Mouse (Mus musculus): ENCODE data around the gene Bub1. TPM values are rescaled to one million over a fixed set of nuclear protein-coding genes. Genes with fewer than 3 reads are reported as not detected.

Gene Bub1
- polyA plus RNA-seq, 1 experiment from 2014 or later: 1.4 TPM

GRCm38 (mm10) chr2:127788440-127789116 is 43.1 kb downstream of the Bub1 start, which contains the start of gene Nphp1:
TSS of gene Nphp1 (minus strand) at chr2:127788897.
- DNase-seq (ENCODE audit: low spot score): peak; percentile 94
- Histone ChIP-seq H3K4me2 (replicated peaks; ENCODE audit: low read depth, low read length) (peak within 1 kb of the TSS; percentile 66), H3K4me1 (ENCODE audit: insufficient read depth, low read depth, low read length) (0 out of 2 replicates have a peak, but pooled peaks cover 2% of the 10 kb centered on the region), H3K36me3 (ENCODE audit: insufficient read depth, low read length) (no peaks in the 10 kb centered on the region), H3K9me3 (ENCODE audit: low read length) (no peaks in the 10 kb centered on the region), H3K27ac (ENCODE audit: low read length) (peak within 1 kb of the TSS; percentile 28; the same call in 1 of the 2 replicates), H3K27me3 (replicated peaks; ENCODE audit: insufficient read depth, low read length) (no peaks in the 10 kb centered on the region), H3K9ac (replicated peaks; ENCODE audit: low read depth) (peak within 1 kb of the TSS; percentile 57), H3K4me3 (ENCODE audit: low read depth, low read length) (peak within 1 kb of the TSS; percentile 64)
- peak; percentile 81 for ATAC-seq
- under 1% methylated on average over 31 of the region's 40 CpGs for WGBS
- no peak for TF ChIP-seq CTCF (IDR thresholded peaks at IDR 0.05)
- no peak for TF ChIP-seq EP300 (IDR thresholded peaks at IDR 0.05)

GRCm38 (mm10) chr2:127787226-127787625 is 44.4 kb downstream of the Bub1 start:
- TF ChIP-seq EP300 (IDR thresholded peaks at IDR 0.05) (no peak), CTCF (IDR thresholded peaks at IDR 0.05) (no peak)
- Histone ChIP-seq H3K36me3 (ENCODE audit: insufficient read depth, low read length) (no peaks in the 10 kb centered on the region), H3K27ac (ENCODE audit: low read length) (no peak overlapping the region), H3K9me3 (ENCODE audit: low read length) (no peaks in the 10 kb centered on the region), H3K4me3 (ENCODE audit: low read depth, low read length) (no peak overlapping the region), H3K4me2 (replicated peaks; ENCODE audit: low read depth, low read length) (no peak overlapping the region), H3K9ac (replicated peaks; ENCODE audit: low read depth) (no peak overlapping the region), H3K4me1 (ENCODE audit: insufficient read depth, low read depth, low read length) (0 out of 2 replicates have a peak, but pooled peaks cover 2% of the 10 kb centered on the region), H3K27me3 (replicated peaks; ENCODE audit: insufficient read depth, low read length) (no peaks in the 10 kb centered on the region)
- ATAC-seq (no peak), DNase-seq (ENCODE audit: low spot score) (no peak)
- WGBS: 86% methylated on average over 5 of the region's 5 CpGs

- Histone ChIP-seq H3K4me2 (replicated peaks; ENCODE audit: low read depth, low read length) (no peak overlapping the region), H3K36me3 (ENCODE audit: insufficient read depth, low read length) (peaks cover 14% of the 10 kb centered on the region), H3K4me3 (ENCODE audit: low read depth, low read length) (no peak overlapping the region), H3K27ac (ENCODE audit: low read length) (no peak overlapping the region), H3K4me1 (ENCODE audit: insufficient read depth, low read depth, low read length) (no peaks in the 10 kb centered on the region), H3K9me3 (ENCODE audit: low read length) (no peaks in the 10 kb centered on the region), H3K27me3 (replicated peaks; ENCODE audit: insufficient read depth, low read length) (no peaks in the 10 kb centered on the region), H3K9ac (replicated peaks; ENCODE audit: low read depth) (no peak overlapping the region)
- ATAC-seq (no peak), DNase-seq (ENCODE audit: low spot score) (no peak)
- 90% methylated on average over 5 of the region's 5 CpGs for WGBS
- TF ChIP-seq CTCF (IDR thresholded peaks at IDR 0.05) (no peak), EP300 (IDR thresholded peaks at IDR 0.05) (no peak)
Observed at GRCm38 (mm10) chr2:127778451-127778850, 53.2 kb downstream of the Bub1 start.

- H3K9me3 ChIP-seq (ENCODE audit: low read length): no peaks in the 10 kb centered on the region
- no peak for DNase-seq (ENCODE audit: low spot score)
- ATAC-seq: no peak
- H3K36me3 ChIP-seq (ENCODE audit: insufficient read depth, low read length): peaks cover 15% of the 10 kb centered on the region
- H3K27ac ChIP-seq (ENCODE audit: low read length): no peak overlapping the region
- 76% methylated on average over 3 of the region's 3 CpGs for WGBS
- no peak overlapping the region for H3K4me3 ChIP-seq (ENCODE audit: low read depth, low read length)
- TF ChIP-seq CTCF (IDR thresholded peaks at IDR 0.05) (no peak), EP300 (IDR thresholded peaks at IDR 0.05) (no peak)
- H3K4me2 ChIP-seq (replicated peaks; ENCODE audit: low read depth, low read length): no peak overlapping the region
- H3K9ac ChIP-seq (replicated peaks; ENCODE audit: low read depth): no peak overlapping the region
- H3K4me1 ChIP-seq (ENCODE audit: insufficient read depth, low read depth, low read length): no peaks in the 10 kb centered on the region
- no peaks in the 10 kb centered on the region for H3K27me3 ChIP-seq (replicated peaks; ENCODE audit: insufficient read depth, low read length)
Observed at GRCm38 (mm10) chr2:127775013-127775412, 56.7 kb downstream of the Bub1 start.

GRCm38 (mm10) chr2:127774578-127774941 is 57.1 kb downstream of the Bub1 start:
- H3K36me3 ChIP-seq (ENCODE audit: insufficient read depth, low read length): peaks cover 16% of the 10 kb centered on the region
- no peak overlapping the region for H3K4me3 ChIP-seq (ENCODE audit: low read depth, low read length)
- no peak for DNase-seq (ENCODE audit: low spot score)
- no peak overlapping the region for H3K27ac ChIP-seq (ENCODE audit: low read length)
- H3K4me2 ChIP-seq (replicated peaks; ENCODE audit: low read depth, low read length): no peak overlapping the region
- no peak overlapping the region for H3K9ac ChIP-seq (replicated peaks; ENCODE audit: low read depth)
- H3K27me3 ChIP-seq (replicated peaks; ENCODE audit: insufficient read depth, low read length): no peaks in the 10 kb centered on the region
- ATAC-seq: no peak
- 45% methylated on average over 1 of the region's 1 CpGs for WGBS
- TF ChIP-seq EP300 (IDR thresholded peaks at IDR 0.05) (no peak), CTCF (IDR thresholded peaks at IDR 0.05) (no peak)
- H3K9me3 ChIP-seq (ENCODE audit: low read length): no peaks in the 10 kb centered on the region
- H3K4me1 ChIP-seq (ENCODE audit: insufficient read depth, low read depth, low read length): no peaks in the 10 kb centered on the region

- H3K9me3 ChIP-seq (ENCODE audit: low read length): no peaks in the 10 kb centered on the region
- no peak overlapping the region for H3K9ac ChIP-seq (replicated peaks; ENCODE audit: low read depth)
- WGBS: 59% methylated on average over 13 of the region's 15 CpGs
- TF ChIP-seq EP300 (IDR thresholded peaks at IDR 0.05): no peak
- no peak for TF ChIP-seq CTCF (IDR thresholded peaks at IDR 0.05)
- H3K4me3 ChIP-seq (ENCODE audit: low read depth, low read length): no peak overlapping the region
- peaks cover 16% of the 10 kb centered on the region for H3K36me3 ChIP-seq (ENCODE audit: insufficient read depth, low read length)
- DNase-seq (ENCODE audit: low spot score): no peak
- H3K4me1 ChIP-seq (ENCODE audit: insufficient read depth, low read depth, low read length): no peaks in the 10 kb centered on the region
- no peak overlapping the region for H3K27ac ChIP-seq (ENCODE audit: low read length)
- ATAC-seq: no peak
- no peaks in the 10 kb centered on the region for H3K27me3 ChIP-seq (replicated peaks; ENCODE audit: insufficient read depth, low read length)
- no peak overlapping the region for H3K4me2 ChIP-seq (replicated peaks; ENCODE audit: low read depth, low read length)
Observed at GRCm38 (mm10) chr2:127773938-127774577, 57.6 kb downstream of the Bub1 start.
